Mouse (Mus musculus): ENCODE measurements around the gene Cers6. TPM values are rescaled to one million over a fixed set of nuclear protein-coding genes. Genes with fewer than 3 reads are reported as not detected.

The Cers6 gene
- polyA plus RNA-seq, 1 experiment from 2014 or later: 55.3 TPM

DNA sequence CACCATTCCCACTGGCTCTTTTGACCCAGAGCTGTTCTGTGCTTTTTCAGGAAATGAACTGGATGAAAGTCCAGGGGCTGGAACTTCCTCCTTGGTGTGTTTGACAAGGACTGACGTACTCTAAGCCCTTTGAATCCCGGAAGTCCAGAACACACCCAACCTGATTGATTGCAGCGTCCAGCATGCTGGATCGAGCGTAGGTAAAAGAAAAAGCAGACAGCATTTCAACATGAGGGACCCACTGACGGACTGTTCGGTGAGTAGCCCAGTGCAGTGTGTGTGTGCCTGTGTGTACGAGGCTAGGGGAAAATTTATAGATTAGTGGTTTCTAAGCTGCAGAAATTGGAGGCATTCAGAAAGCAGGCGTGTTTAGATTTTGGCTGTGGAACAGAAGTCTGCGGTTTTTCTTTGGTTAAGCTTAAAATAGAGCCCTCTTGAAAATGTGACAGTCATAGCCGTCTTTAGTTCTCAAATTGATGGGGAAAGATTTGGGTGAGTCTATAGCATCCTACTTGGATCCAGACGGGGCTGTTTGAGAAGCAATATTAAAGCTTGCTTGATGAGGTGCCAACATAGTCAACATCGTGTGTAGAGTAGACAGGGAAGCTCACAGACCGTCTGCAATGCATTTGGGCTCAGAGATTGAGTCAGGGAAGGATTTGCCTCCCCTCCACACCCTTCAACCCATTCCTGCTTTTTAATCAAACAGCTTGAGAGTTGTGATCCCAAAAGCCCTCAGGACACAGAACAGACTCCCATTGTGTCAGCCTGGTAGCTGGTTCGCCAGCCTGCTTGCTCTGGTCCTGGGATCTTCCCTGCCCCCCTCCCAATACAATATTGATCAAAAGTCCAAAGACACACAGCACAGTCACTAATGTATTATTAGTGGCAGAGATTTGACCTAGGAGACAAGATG, 274.7 kb downstream of the Cers6 start, which contains the start of gene Nostrin:
TSS of gene Nostrin (plus strand) at position 140 of the 916 bp plus-strand sequence.
- WGBS: 79% methylated on average over 15 of the region's 15 CpGs
- Histone ChIP-seq H3K27me3 (ENCODE audit: control insufficient read depth, insufficient read depth, low read depth, low read length) (no peaks in the 10 kb centered on the region), H3K36me3 (ENCODE audit: control insufficient read depth, insufficient read depth, low read length) (no peaks in the 10 kb centered on the region), H3K9ac (ENCODE audit: low read depth, low read length) (no peak within 1 kb of the TSS), H3K4me3 (ENCODE audit: low read depth, low read length) (no peak within 1 kb of the TSS), H3K27ac (ENCODE audit: low read length) (no peak within 1 kb of the TSS), H3K4me2 (ENCODE audit: low read length) (no peak within 1 kb of the TSS), H3K4me1 (ENCODE audit: control insufficient read depth, insufficient read depth, low read length) (no peaks in the 10 kb centered on the region), H3K9me3 (replicated peaks; ENCODE audit: control insufficient read depth, low read length, poor library complexity, severe bottlenecking) (no peaks in the 10 kb centered on the region)
- ATAC-seq: no peak

GRCm38 (mm10) chr2:69137406-69138084, 276.3 kb downstream of the Cers6 start:
- H3K9ac ChIP-seq (ENCODE audit: low read depth, low read length): no peak overlapping the region
- no peak overlapping the region for H3K27ac ChIP-seq (ENCODE audit: low read length)
- H3K9me3 ChIP-seq (replicated peaks; ENCODE audit: control insufficient read depth, low read length, poor library complexity, severe bottlenecking): no peaks in the 10 kb centered on the region
- H3K27me3 ChIP-seq (ENCODE audit: control insufficient read depth, insufficient read depth, low read depth, low read length): no peaks in the 10 kb centered on the region
- H3K4me3 ChIP-seq (ENCODE audit: low read depth, low read length): no peak overlapping the region
- no peak for ATAC-seq
- WGBS: 88% methylated on average over 10 of the region's 10 CpGs
- H3K36me3 ChIP-seq (ENCODE audit: control insufficient read depth, insufficient read depth, low read length): no peaks in the 10 kb centered on the region
- H3K4me1 ChIP-seq (ENCODE audit: control insufficient read depth, insufficient read depth, low read length): no peaks in the 10 kb centered on the region
- H3K4me2 ChIP-seq (ENCODE audit: low read length): no peak overlapping the region

DNA sequence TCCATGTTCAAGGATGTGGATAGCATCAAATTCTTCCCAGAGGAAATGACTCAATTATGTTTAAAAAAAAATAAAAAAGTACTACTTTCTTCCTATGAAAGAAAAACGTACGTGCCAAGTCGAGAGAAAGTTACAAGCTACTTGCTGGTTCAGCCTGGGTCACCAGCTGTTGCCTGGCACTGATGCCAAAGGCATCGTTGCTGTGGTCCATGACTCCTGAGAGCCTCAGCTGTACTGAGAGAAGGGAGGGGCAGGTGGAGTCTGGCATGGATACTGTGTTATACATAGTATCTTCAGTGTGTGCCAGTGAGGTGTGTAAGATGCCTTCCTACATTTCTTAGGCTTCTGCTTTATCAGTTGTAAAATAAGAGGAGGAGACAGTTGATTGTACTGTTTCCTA, 277.5 kb downstream of the Cers6 start:
- Histone ChIP-seq H3K27me3 (ENCODE audit: control insufficient read depth, insufficient read depth, low read depth, low read length) (no peaks in the 10 kb centered on the region), H3K4me1 (ENCODE audit: control insufficient read depth, insufficient read depth, low read length) (no peaks in the 10 kb centered on the region), H3K9me3 (replicated peaks; ENCODE audit: control insufficient read depth, low read length, poor library complexity, severe bottlenecking) (no peaks in the 10 kb centered on the region), H3K27ac (ENCODE audit: low read length) (no peak overlapping the region), H3K9ac (ENCODE audit: low read depth, low read length) (no peak overlapping the region), H3K36me3 (ENCODE audit: control insufficient read depth, insufficient read depth, low read length) (no peaks in the 10 kb centered on the region), H3K4me2 (ENCODE audit: low read length) (no peak overlapping the region), H3K4me3 (ENCODE audit: low read depth, low read length) (no peak overlapping the region)
- ATAC-seq: no peak
- WGBS: 76% methylated on average over 4 of the region's 4 CpGs

DNA sequence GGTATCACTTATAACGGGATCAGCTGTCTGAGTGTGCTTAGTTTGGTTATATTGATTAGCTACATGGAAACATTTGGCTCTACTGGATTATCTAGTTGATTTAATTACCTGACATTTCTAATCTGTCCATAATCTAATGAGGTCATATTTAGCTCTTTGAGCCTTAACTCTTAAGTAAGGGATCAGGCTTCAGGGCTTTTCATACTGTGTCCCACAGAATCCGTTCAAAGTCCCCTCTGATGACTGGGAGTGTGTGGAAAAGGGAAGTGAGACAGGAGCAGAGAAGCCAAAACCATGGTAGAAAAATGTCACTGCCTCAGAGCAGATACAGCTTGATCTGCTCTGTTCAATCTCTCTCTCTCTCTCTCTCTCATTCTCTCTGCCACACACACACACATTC, 279.0 kb downstream of the Cers6 start:
- Histone ChIP-seq H3K27ac (ENCODE audit: low read length) (no peak overlapping the region), H3K4me3 (ENCODE audit: low read depth, low read length) (no peak overlapping the region), H3K9me3 (replicated peaks; ENCODE audit: control insufficient read depth, low read length, poor library complexity, severe bottlenecking) (no peaks in the 10 kb centered on the region), H3K4me1 (ENCODE audit: control insufficient read depth, insufficient read depth, low read length) (no peaks in the 10 kb centered on the region), H3K9ac (ENCODE audit: low read depth, low read length) (no peak overlapping the region), H3K4me2 (ENCODE audit: low read length) (no peak overlapping the region), H3K36me3 (ENCODE audit: control insufficient read depth, insufficient read depth, low read length) (no peaks in the 10 kb centered on the region), H3K27me3 (ENCODE audit: control insufficient read depth, insufficient read depth, low read depth, low read length) (no peaks in the 10 kb centered on the region)
- WGBS: 53% methylated on average over 2 of the region's 2 CpGs
- ATAC-seq: no peak

- Histone ChIP-seq H3K4me3 (ENCODE audit: low read depth, low read length) (no peak overlapping the region), H3K4me1 (ENCODE audit: control insufficient read depth, insufficient read depth, low read length) (no peaks in the 10 kb centered on the region), H3K27ac (ENCODE audit: low read length) (no peak overlapping the region), H3K36me3 (ENCODE audit: control insufficient read depth, insufficient read depth, low read length) (no peaks in the 10 kb centered on the region), H3K4me2 (ENCODE audit: low read length) (no peak overlapping the region), H3K9ac (ENCODE audit: low read depth, low read length) (no peak overlapping the region), H3K27me3 (ENCODE audit: control insufficient read depth, insufficient read depth, low read depth, low read length) (no peaks in the 10 kb centered on the region), H3K9me3 (replicated peaks; ENCODE audit: control insufficient read depth, low read length, poor library complexity, severe bottlenecking) (no peaks in the 10 kb centered on the region)
- 60% methylated on average over 4 of the region's 4 CpGs for WGBS
- no peak for ATAC-seq
Measured at GRCm38 (mm10) chr2:69140816-69141215, 279.6 kb downstream of the Cers6 start.

DNA sequence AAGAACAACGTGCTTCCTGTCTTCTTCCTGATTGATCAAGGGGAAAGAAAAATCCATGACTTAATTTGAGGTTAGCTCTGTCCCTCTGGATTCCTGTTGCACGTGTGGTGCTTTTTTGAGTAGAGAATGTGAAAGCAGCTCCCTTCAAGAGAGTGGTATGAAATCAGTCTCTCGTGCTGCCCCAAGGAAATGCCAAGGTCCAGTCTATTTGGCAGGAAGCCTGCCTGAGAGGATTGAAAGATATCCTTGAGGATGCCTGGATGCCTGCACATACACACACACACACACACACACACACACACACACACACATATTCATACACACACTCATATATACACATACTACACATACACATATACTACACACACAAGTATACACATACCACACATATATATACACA, 287.4 kb downstream of the Cers6 start:
- no peak for ATAC-seq
- Histone ChIP-seq H3K4me2 (ENCODE audit: low read length) (no peak overlapping the region), H3K4me3 (ENCODE audit: low read depth, low read length) (no peak overlapping the region), H3K36me3 (ENCODE audit: control insufficient read depth, insufficient read depth, low read length) (no peaks in the 10 kb centered on the region), H3K4me1 (ENCODE audit: control insufficient read depth, insufficient read depth, low read length) (no peaks in the 10 kb centered on the region; the same call in 1 of the 2 replicates), H3K9ac (ENCODE audit: low read depth, low read length) (no peak overlapping the region), H3K27me3 (ENCODE audit: control insufficient read depth, insufficient read depth, low read depth, low read length) (no peaks in the 10 kb centered on the region), H3K9me3 (replicated peaks; ENCODE audit: control insufficient read depth, low read length, poor library complexity, severe bottlenecking) (no peaks in the 10 kb centered on the region), H3K27ac (ENCODE audit: low read length) (no peak overlapping the region)
- WGBS: 60% methylated on average over 3 of the region's 3 CpGs

GRCm38 (mm10) chr2:69149154-69149553, 287.9 kb downstream of the Cers6 start:
- H3K4me1 ChIP-seq (ENCODE audit: control insufficient read depth, insufficient read depth, low read length): no peaks in the 10 kb centered on the region; the same call in 1 of the 2 replicates
- no peaks in the 10 kb centered on the region for H3K9me3 ChIP-seq (replicated peaks; ENCODE audit: control insufficient read depth, low read length, poor library complexity, severe bottlenecking)

DNA sequence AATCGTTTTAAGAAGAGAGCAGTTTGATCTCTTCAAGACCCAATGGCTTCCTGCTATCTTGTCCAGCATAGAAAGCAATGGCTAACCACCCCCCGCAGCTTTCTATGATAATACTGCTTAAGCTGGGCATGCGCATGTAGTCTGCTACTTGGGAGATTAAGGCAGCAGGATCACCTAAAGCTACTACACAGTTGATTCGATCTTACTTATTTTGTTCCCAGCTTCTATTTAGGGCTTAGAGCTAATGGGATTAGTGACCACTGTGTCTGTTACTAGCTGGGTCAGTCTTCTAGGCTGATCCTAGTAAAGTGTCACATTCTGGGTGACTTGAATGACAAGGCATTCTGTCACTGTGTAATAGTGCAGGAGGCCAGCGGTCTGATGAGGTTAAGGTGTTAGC, 289.6 kb downstream of the Cers6 start:
- no peak for ATAC-seq
- no peak overlapping the region for H3K9ac ChIP-seq (ENCODE audit: low read depth, low read length)
- no peaks in the 10 kb centered on the region for H3K27me3 ChIP-seq (ENCODE audit: control insufficient read depth, insufficient read depth, low read depth, low read length)
- no peak overlapping the region for H3K4me2 ChIP-seq (ENCODE audit: low read length)
- H3K4me1 ChIP-seq (ENCODE audit: control insufficient read depth, insufficient read depth, low read length): no peaks in the 10 kb centered on the region; the same call in 1 of the 2 replicates
- 22% methylated on average over 5 of the region's 5 CpGs for WGBS
- H3K9me3 ChIP-seq (replicated peaks; ENCODE audit: control insufficient read depth, low read length, poor library complexity, severe bottlenecking): no peaks in the 10 kb centered on the region
- H3K4me3 ChIP-seq (ENCODE audit: low read depth, low read length): no peak overlapping the region
- no peak overlapping the region for H3K27ac ChIP-seq (ENCODE audit: low read length)
- H3K36me3 ChIP-seq (ENCODE audit: control insufficient read depth, insufficient read depth, low read length): no peaks in the 10 kb centered on the region

More at GRCm38 (mm10) chr2:69149154-69149553, 287.9 kb downstream of the Cers6 start:
- no peak overlapping the region for H3K27ac ChIP-seq (ENCODE audit: low read length)
- H3K27me3 ChIP-seq (ENCODE audit: control insufficient read depth, insufficient read depth, low read depth, low read length): no peaks in the 10 kb centered on the region
- no peak overlapping the region for H3K4me2 ChIP-seq (ENCODE audit: low read length)
- no peaks in the 10 kb centered on the region for H3K36me3 ChIP-seq (ENCODE audit: control insufficient read depth, insufficient read depth, low read length)
- no peak overlapping the region for H3K4me3 ChIP-seq (ENCODE audit: low read depth, low read length)
- 92% methylated on average over 10 of the region's 10 CpGs for WGBS
- ATAC-seq: no peak
- H3K9ac ChIP-seq (ENCODE audit: low read depth, low read length): no peak overlapping the region

- no peaks in the 10 kb centered on the region for H3K27me3 ChIP-seq (ENCODE audit: control insufficient read depth, insufficient read depth, low read depth, low read length)
- no peak overlapping the region for H3K4me2 ChIP-seq (ENCODE audit: low read length)
- H3K9ac ChIP-seq (ENCODE audit: low read depth, low read length): no peak overlapping the region
- no peak for ATAC-seq
- 64% methylated on average over 3 of the region's 3 CpGs for WGBS
- H3K4me3 ChIP-seq (ENCODE audit: low read depth, low read length): no peak overlapping the region
- no peaks in the 10 kb centered on the region for H3K9me3 ChIP-seq (replicated peaks; ENCODE audit: control insufficient read depth, low read length, poor library complexity, severe bottlenecking)
- H3K4me1 ChIP-seq (ENCODE audit: control insufficient read depth, insufficient read depth, low read length): no peaks in the 10 kb centered on the region; the same call in 1 of the 2 replicates
- no peaks in the 10 kb centered on the region for H3K36me3 ChIP-seq (ENCODE audit: control insufficient read depth, insufficient read depth, low read length)
- H3K27ac ChIP-seq (ENCODE audit: low read length): no peak overlapping the region
Measured at GRCm38 (mm10) chr2:69155861-69156260, 294.6 kb downstream of the Cers6 start.
